Mouse (Mus musculus): ENCODE measurements around the gene Maf.

Gene Maf

DNA sequence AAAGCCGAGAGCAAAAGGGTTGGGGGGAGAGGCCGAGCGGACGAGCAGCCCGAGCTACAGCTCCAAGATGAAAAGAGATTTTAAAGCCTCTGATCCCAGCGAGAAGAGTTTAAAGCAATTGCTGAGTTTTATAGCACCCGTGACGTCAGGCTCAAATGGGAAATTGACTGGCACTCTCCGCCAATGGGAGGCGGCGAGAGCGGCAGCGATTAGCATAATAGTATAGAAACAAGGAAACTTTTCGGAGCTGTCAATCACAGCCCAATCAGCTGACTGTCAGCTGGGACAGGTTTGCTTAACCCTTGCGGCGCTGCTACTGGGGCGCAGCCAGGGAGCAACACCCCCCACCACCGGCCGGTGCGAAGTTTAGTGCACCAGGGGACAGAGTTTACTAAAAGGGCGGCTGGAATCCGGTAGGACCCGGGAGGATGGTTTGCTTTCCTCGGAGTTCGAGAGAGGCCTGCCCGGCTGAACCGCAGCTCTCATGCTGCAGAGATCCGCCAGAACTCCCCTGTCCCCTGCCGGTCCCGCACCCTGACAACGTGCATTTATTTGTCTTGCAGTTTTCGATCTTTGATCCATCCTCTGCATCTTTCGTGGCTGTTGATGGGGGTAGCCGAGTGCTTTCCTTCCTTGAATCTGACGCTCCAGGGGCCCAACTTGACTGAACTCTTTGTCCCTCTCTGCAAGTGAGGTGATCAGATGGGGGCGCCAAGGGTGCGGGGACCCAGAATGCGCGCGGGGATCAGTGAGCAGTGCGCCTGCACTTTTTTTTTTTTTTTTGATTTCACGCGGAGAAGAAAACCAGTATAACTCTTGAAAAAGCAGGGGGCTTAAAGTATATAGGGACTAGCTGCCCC, at the start of gene Maf:
Gene Maf, minus strand, starts transcription at position 64 of the 860 bp plus-strand sequence.
- ChIA-PET CTCF (interaction anchor here in 2 of 4 experiments (0.6 kb wide), 2 partner anchors 68 to 578 kb away, joined by 3 read pairs; no protein-coding TSS in a partner anchor), POLR2A (interaction anchor here in 1 of 4 experiments (0.5 to 0.6 kb wide), 3 partner anchors 63 to 1893 kb away, joined by 3 to 5 read pairs (median 3); no protein-coding TSS in a partner anchor)

- ChIA-PET POLR2A (no interaction called here), CTCF (no interaction called here)
Observed at GRCm38 (mm10) chr8:115756965-115757364, 49.4 kb upstream of the Maf start.

DNA sequence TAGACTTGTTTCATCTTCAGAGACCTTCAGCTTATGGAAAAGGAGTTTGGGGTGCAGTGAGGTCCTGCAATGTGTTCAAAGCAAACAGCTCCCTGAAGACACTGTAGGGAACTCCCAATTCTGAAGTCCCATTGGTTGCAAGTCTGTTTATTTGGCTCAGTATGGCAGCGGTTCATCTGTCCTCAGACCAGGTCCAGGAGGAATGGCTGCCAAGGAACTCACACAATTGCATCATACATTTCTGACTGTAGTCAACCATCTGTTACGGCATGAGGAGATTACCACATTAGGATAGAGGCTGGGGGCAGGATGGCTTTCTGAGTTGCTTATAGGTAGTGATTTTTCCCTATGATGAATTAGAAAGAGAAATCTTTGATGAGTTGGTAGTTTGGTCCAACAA, 48.4 kb upstream of the Maf start:
- CTCF ChIA-PET, result no interaction called here
- POLR2A ChIA-PET, result no interaction called here

- POLR2A ChIA-PET, result no interaction called here
- CTCF ChIA-PET, result interaction anchor here in 1 of 4 experiments (0.6 kb wide), 1 partner anchor 1351 kb away, joined by 3 read pairs; no protein-coding TSS in a partner anchor
Observed at GRCm38 (mm10) chr8:115754694-115755093, 47.1 kb upstream of the Maf start.

DNA sequence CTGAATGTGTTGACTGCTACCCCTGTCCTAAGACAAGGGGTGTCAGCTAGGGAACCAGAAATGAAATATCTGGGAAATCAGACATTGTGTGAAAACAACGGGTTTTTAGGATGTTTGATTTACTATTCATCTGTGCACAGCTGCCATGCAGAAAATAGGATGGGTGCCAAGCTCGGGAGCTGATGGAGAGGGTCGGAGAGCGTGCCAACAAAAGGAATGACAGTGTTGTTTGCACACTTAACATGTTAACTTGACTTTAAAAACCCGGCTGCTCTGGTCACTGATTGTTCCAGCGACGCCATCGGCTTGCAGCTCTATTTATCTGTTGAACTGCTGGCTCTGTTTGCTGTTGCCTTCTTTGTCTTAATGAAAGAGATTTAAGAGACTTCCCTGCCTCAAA, 46.2 kb upstream of the Maf start:
- CTCF ChIA-PET, result no interaction called here
- POLR2A ChIA-PET, result no interaction called here

DNA sequence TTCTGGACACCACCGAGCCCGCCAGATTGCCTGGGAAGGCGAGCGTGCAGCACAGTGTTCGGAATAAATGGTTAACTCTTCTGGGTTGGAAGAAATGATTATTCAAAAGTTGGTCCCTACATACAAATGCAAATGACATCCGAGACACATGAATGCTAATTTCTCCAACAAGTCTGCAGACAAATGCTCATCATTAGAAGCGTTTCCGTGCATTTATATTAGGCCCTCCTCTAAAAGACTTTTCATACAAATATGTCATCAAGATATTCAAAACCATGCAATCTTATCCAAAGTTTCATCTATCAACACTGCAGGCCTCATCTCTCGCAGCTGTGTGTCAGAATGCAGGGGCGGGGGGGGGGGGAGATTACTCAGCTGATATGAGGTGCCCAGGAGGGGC, 39.8 kb upstream of the Maf start:
- ChIA-PET CTCF (interaction anchor here in 1 of 4 experiments (0.7 kb wide), 1 partner anchor 1294 kb away, joined by 3 read pairs; no protein-coding TSS in a partner anchor), POLR2A (no interaction called here)

DNA sequence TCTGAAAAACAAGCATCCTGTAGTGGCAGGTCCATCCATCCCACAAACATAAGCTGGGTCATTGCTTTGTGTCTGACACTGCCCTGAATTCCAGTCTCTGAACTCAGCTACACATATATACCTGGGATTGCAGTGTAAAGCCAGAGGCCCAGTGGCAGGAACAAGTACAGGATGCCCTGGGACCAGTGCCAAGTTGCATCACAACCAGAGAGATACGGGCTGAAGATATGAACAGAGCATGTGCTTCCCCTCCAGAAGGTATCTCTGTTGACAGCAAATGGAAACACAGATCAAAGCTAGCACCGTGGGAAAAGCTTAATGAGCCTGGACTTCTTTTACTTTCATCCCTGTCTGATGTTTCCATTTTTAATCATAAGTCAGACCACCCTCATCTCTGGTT, 38.1 kb upstream of the Maf start:
- ChIA-PET CTCF (no interaction called here), POLR2A (no interaction called here)

DNA sequence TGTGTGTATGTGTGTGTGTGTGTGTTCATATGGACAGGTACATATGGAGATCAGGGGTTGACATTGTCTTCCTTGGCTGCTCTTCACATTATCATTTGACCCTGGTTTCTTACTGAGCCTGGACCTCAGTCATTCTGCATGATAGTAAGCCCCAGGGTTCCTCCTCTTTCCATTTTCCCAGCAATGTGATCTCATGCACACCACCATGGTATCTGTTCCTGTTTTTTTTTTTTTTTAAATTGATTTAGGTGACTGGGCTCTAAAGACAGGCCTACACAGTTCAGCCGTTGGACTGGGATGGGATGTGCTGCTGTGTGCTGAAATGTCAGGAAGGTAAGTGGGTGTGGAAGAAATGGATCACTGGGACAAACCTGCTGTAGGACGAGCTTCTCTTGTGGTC, 35.8 kb upstream of the Maf start:
- CTCF ChIA-PET, result no interaction called here
- POLR2A ChIA-PET, result no interaction called here

- ChIA-PET CTCF (interaction anchor here in 1 of 4 experiments (0.6 kb wide), 1 partner anchor 199 kb away, joined by 4 read pairs; no protein-coding TSS in a partner anchor), POLR2A (no interaction called here)
Observed at GRCm38 (mm10) chr8:115742646-115743045, 35.1 kb upstream of the Maf start.

DNA sequence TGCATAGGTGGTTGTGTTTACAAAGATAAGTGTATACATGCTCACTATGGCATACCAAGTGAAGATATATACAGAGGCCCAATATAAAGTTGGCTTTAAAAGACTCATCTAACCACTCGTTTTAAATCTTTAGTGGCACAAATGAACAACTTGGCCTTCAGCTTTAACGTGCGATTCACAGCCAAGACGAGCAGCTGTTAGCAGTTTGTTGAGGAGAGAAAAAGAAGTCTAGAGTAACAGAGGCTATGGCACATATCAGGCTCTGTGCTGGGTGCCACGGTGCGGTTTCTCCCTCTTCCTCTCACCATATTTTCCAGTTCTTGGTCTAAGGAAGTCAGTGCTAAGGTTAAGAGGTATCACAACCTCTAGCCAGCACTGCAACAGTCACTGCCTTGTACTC, 34.4 kb upstream of the Maf start:
- CTCF ChIA-PET, result interaction anchor here in 1 of 4 experiments (0.6 kb wide), 2 partner anchors 32 to 1366 kb away, joined by 6 to 7 read pairs; no protein-coding TSS in a partner anchor
- POLR2A ChIA-PET, result no interaction called here

DNA sequence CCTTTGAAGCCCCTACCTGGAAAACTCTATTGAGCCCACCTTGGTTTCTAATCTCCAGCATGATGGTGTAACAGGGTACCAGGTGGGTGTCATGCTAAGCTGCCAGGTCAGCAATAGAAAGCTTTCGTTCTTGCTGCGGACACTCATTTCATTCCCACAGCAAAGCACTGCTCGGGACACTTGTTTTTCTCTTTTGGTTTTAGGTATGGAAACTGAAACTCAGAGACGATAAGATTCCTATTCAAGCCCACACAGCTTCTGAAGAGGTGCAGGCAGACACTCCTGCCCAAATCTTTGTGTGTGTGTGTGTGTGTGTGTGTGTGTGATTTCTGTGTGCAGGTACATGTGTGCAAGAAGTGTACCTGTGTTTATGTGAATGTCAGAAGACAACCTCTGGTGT, 32.2 kb upstream of the Maf start:
- ChIA-PET CTCF (no interaction called here), POLR2A (no interaction called here)

DNA sequence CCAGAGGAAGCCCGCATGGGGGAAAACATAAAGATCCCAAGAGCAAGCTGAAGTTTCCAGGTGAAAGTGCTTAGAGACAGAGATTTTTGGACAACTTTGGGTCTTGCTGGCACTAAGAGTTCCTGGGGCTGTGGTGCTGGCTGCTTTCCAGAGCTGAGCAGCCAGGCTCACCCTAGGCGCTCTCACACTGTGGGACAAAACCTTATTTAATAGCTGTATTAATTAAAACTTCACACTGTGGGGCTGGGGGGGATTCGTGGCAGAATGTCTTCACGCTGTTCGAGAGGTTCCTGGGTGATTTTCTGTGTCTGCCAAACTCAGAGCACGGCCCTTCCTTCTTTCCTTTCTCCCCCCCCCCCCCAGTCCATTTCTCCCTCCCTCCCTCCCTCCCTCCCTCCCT, 24.8 kb upstream of the Maf start:
- CTCF ChIA-PET, result no interaction called here
- POLR2A ChIA-PET, result no interaction called here

DNA sequence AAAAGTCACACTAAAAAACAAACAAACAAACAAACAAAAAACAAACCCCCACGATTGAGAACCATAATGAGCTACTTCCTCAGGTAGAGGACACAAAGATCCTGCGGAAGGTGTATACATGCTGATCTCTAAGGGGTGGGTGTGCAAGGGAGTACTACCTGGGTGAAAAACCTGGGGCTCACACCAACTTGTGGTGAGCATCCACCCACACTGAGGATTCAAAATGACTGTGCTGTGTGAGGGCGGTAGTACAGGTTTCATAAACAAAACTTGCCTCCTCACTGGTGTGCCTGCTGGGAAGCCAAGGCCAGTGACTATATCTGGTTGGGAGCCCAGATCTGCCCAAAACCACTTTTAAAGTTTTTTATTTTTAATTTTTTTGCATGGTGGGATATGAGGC, 19.2 kb upstream of the Maf start:
- POLR2A ChIA-PET, result interaction anchor here in 2 of 4 experiments (0.5 to 0.6 kb wide), 2 partner anchors 59 to 907 kb away, joined by 3 to 6 read pairs; no protein-coding TSS in a partner anchor
- CTCF ChIA-PET, result no interaction called here

DNA sequence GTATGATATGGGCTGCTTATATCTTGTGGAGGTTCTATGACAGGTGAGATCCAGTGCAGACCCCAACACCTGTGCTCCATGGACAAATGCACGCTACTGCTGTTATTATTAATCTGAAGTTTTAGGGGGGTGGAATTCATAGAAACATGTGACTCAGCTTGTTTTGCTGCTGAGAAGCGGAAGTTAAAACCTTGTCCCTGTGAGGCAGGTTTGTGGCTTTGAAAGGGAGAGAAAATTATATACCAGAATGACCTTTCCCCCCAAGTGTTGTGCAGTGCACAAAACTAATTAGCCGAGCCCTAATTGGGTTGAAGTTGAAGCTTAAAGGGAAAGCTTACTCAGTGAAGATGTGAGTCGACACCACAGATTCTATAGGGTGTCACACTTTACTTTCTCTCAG, 18.6 kb upstream of the Maf start:
- POLR2A ChIA-PET, result no interaction called here
- CTCF ChIA-PET, result no interaction called here

- CTCF ChIA-PET, result interaction anchor here in 3 of 4 experiments (0.5 to 1.4 kb wide), 6 partner anchors 9 to 504 kb away, joined by 3 to 7 read pairs (median 4); no protein-coding TSS in a partner anchor
- POLR2A ChIA-PET, result no interaction called here
Observed at GRCm38 (mm10) chr8:115719126-115719525, 11.5 kb upstream of the Maf start.

DNA sequence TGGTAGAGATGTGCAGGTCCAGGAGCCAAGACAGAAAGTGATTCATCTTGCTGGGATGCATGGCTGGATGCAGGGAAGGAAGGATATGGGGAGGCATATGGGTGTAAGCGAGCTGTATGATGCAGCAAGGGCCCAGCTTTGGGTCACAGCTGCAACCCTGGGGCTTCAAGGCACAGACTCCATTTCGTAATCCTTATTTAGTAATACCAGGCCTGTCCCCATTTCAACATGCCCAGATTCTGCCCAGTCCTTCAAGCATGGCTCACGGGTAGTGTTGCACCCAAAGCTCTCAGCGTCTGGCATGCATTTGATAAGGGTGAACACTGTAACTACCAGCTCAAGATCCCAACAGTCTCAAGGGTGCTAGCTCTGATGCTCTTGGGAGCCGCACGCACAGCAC, 11.0 kb upstream of the Maf start:
- CTCF ChIA-PET, result interaction anchor here (0.5 to 1.4 kb wide), 6 partner anchors 9 to 504 kb away, joined by 3 to 7 read pairs (median 4); no protein-coding TSS in a partner anchor
- POLR2A ChIA-PET, result no interaction called here

DNA sequence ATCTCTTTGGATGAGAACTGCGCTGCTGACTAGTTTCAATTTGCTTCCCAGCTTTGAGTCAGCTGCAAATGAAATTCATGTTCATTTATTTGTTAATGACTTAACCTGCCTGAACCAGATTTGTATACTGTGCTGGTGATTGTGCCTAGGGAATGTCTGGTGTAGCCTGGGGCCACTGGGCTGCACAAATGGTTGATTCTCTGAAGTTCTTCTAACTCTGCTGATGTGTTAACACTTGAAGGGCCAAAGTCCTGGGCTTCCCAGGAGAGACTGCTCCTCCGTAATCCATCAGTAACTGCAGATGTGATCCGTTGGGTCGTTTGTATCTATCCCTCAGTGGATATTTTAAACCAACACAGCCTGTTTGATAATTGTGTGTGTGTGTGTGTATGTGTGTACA, 7.7 kb upstream of the Maf start:
- ChIA-PET POLR2A (no interaction called here), CTCF (interaction anchor here in 1 of 4 experiments (0.6 kb wide), 1 partner anchor 1854 kb away, joined by 4 read pairs; no protein-coding TSS in a partner anchor)

- POLR2A ChIA-PET, result no interaction called here
- CTCF ChIA-PET, result interaction anchor here in 1 of 4 experiments (0.6 kb wide), 1 partner anchor 678 kb away, joined by 3 read pairs; no protein-coding TSS in a partner anchor
Observed at GRCm38 (mm10) chr8:115711106-115711505, 3.5 kb upstream of the Maf start.

DNA sequence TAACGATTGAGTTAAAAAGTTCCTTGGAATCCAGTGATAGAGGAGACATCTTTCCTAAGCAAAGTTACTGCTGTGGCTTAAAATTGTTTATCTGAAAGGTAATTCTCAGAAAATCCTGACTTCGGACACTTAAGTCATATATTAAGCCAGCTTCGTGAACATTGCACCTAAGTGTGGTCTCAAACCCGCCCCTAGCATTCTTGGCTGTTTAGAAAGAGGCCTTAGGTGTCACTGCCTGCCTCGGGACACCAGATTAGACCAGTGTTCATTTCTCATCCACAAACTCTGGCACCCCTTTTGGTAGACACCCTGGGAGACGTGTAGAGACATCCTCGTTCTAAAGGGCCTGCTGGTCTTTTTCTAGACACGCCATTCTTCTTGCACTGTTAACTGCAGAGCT, 2.3 kb upstream of the Maf start:
- ChIA-PET CTCF (interaction anchor here (0.5 to 1.4 kb wide), 22 partner anchors 8 to 1268 kb away, joined by 3 to 7 read pairs (median 3); no protein-coding TSS in a partner anchor), POLR2A (no interaction called here)

DNA sequence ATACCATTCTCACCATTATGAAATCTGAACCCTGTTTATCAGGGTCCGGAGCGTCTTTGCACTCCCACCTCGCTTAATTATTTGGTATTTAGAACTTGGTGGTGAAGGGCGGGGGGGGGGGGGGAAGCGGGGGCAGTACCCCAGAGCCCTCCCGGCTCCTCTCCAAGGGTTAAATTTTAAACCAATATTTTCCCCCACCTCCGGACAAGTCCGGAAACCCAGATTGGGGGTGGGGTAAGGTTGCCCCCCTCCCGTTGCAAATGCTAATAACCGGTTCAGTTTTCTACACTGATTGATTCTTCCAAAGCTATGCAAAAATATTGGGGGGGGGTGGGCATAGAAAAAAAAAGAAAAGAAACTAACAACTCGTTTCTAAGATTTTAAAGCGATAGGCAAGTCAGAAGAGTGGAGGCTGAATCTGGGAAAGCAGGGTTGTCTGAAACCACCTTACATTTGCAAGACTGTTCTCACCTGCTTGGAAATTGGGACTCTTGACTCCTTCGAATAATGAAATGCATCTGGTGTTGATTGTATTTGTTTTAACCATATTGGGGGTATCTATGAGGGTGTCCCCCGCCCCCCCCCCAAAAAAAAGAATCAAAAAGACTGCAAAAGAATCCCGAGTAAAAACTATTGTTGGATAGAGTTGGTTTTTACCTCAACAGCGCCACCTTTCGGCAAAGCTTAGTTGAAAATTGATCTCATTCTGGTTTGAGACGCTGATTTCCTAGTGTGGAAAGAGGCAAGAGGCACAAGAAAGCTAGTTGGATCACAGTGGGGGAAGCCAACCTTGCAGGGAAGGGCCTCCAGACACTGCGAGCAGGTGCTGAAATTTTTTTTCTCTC, 1.6 kb upstream of the Maf start:
- POLR2A ChIA-PET, result interaction anchor here in 3 of 4 experiments (0.5 to 0.6 kb wide), 4 partner anchors 64 to 1892 kb away, joined by 3 to 6 read pairs (median 4); no protein-coding TSS in a partner anchor

More for the DNA sequence above, 1.6 kb upstream of the Maf start:
- CTCF ChIA-PET, result interaction anchor here (0.5 to 1.4 kb wide), 25 partner anchors 9 to 1268 kb away, joined by 3 to 7 read pairs (median 3); no protein-coding TSS in a partner anchor
